Mouse (Mus musculus): ENCODE measurements around the gene Csnka2ip. TPM values are rescaled to one million over a fixed set of nuclear protein-coding genes. Genes with fewer than 3 reads are reported as not detected.

Csnka2ip gene
- polyA plus RNA-seq, 1 experiment from 2014 or later = not detected

DNA sequence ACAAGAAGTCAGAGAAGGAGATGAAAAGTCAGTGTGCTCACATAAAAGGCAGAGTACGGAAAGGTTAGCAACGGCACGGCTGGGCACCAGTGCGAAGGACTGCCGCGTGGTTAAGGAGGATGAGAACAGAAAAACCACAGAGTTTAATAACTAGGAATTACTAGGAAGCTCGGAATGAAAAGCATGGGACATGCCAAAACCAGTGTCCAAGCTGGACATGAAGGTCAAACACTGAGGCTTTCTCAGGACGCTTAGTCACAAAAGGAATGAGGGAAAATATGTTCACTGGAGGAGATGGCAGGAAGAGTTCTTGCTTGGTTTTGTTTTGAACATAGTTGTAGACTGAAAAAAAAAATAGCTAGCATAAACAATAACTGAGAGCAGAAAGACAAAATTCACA, 32.7 kb downstream of the Csnka2ip start:
- Histone ChIP-seq H3K4me1 (no peaks in the 10 kb centered on the region), H3K27ac (no peak overlapping the region), H3K9ac (no peak overlapping the region), H3K9me3 (replicated peaks) (no peaks in the 10 kb centered on the region), H3K4me2 (no peak overlapping the region), H3K4me3 (replicated peaks) (no peak overlapping the region), H3K36me3 (no peaks in the 10 kb centered on the region), H3K27me3 (no peaks in the 10 kb centered on the region)
- WGBS = 88% methylated on average over 8 of the region's 8 CpGs
- ATAC-seq (replicated peaks; ENCODE audit: low FRiP score) = no peak

DNA sequence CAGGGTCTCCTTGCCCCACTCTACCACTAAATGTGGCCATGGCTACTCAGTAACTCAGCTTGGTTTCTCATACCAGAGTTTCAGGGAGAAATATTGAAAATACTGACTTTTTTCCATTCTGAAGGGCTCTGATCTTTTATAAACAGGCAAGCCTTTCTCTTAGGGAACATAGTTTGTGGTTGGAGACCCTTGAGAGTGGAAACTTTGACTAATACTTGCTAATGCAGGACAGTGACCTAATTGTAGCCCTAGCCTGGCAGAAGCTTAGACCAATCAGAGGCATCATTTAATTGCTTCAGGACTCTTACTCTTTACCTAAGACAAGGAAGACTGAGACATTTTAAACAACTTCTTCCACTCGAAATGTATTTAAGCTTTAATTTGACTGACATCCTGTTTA, 39.1 kb downstream of the Csnka2ip start:
- Histone ChIP-seq H3K4me1 (no peaks in the 10 kb centered on the region), H3K4me2 (no peak overlapping the region), H3K36me3 (no peaks in the 10 kb centered on the region), H3K9me3 (replicated peaks) (no peaks in the 10 kb centered on the region), H3K27ac (no peak overlapping the region), H3K27me3 (no peaks in the 10 kb centered on the region), H3K4me3 (replicated peaks) (no peak overlapping the region), H3K9ac (no peak overlapping the region)
- ATAC-seq (replicated peaks; ENCODE audit: low FRiP score) = no peak
- WGBS = 62% methylated on average over 1 of the region's 1 CpGs

DNA sequence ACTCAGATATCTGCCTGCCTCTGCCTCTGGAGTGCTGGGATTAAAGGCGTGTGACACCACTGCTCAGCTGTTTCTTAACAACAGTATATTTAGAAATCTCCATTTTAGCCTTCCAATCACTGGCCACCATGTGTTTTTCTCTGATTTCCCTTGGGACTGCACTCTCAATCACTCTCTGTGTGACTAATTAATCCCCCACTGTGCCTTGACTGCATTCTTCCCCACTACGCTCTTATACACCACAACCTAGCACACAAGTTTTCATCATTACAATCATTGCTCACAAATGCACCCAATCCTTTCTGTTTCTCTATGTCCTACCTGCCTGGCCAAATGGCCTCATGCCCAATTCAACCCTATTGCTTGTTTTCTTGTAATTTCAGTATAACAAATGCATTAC, 43.7 kb downstream of the Csnka2ip start:
- no peak for ATAC-seq (replicated peaks; ENCODE audit: low FRiP score)
- Histone ChIP-seq H3K4me3 (replicated peaks) (no peak overlapping the region), H3K4me2 (no peak overlapping the region), H3K27ac (no peak overlapping the region), H3K9ac (no peak overlapping the region), H3K36me3 (no peaks in the 10 kb centered on the region), H3K27me3 (no peaks in the 10 kb centered on the region), H3K9me3 (replicated peaks) (no peaks in the 10 kb centered on the region), H3K4me1 (no peaks in the 10 kb centered on the region)
- 82% methylated on average over 2 of the region's 2 CpGs for WGBS

DNA sequence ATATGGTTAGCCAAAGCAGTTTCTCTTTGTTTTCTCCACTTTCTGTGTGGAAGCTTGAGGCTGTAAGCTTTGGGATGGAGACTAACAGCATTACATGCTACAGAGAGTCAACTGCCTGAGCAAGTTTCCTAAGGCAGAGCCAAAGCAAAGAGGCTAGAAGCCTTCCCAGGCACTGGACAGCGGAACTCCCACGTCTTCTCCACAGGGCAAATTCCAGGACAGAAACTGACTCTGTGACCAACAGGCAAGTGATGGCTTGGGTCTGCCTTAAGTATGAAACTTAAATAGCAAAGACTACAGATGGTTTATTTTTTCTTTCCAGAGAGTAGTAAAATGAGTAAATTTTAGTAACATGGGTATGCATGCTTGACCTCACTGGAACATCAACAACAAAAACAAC, 75.3 kb downstream of the Csnka2ip start:
- no peaks in the 10 kb centered on the region for H3K27me3 ChIP-seq

DNA sequence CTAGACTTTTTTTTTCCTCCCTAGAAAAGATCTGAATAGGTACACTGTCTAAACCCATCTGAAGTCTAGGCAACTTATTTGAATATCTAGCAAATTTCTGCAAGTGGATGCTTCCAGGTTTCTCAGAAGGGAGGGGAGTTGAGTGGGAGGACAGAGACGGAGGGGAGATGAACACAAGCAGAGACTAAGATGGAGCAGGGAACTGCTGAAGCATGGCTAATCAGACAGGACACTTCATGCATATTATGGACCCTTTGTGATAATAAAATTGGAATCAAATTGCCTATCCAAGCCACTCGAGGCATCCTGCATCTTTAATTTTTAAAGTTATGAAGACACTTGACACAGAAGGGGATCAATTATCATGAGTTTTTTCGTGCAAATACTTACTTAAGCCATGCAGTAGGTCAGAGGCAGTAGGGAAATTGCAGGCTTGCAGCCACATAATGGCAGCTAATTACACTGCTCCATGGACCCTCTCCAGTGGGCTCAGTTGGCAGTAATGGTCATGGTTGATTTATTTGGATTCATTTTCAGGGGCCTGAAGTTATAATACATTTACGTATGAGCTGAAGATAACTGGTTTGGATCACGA, 78.1 kb downstream of the Csnka2ip start:
- Histone ChIP-seq H3K4me2 (no peak overlapping the region), H3K27ac (no peak overlapping the region), H3K4me1 (no peaks in the 10 kb centered on the region), H3K36me3 (no peaks in the 10 kb centered on the region), H3K27me3 (no peaks in the 10 kb centered on the region), H3K4me3 (replicated peaks) (no peak overlapping the region), H3K9ac (no peak overlapping the region), H3K9me3 (replicated peaks) (no peaks in the 10 kb centered on the region)
- WGBS = 54% methylated on average over 5 of the region's 5 CpGs
- no peak for ATAC-seq (replicated peaks; ENCODE audit: low FRiP score)

More for the DNA sequence above, 75.3 kb downstream of the Csnka2ip start:
- no peaks in the 10 kb centered on the region for H3K9me3 ChIP-seq (replicated peaks)
- H3K4me3 ChIP-seq (replicated peaks) = no peak overlapping the region
- WGBS = 60% methylated on average over 2 of the region's 2 CpGs
- H3K27ac ChIP-seq = no peak overlapping the region
- ATAC-seq (replicated peaks; ENCODE audit: low FRiP score) = no peak
- no peak overlapping the region for H3K4me2 ChIP-seq
- no peaks in the 10 kb centered on the region for H3K36me3 ChIP-seq
- H3K4me1 ChIP-seq = no peaks in the 10 kb centered on the region
- no peak overlapping the region for H3K9ac ChIP-seq

DNA sequence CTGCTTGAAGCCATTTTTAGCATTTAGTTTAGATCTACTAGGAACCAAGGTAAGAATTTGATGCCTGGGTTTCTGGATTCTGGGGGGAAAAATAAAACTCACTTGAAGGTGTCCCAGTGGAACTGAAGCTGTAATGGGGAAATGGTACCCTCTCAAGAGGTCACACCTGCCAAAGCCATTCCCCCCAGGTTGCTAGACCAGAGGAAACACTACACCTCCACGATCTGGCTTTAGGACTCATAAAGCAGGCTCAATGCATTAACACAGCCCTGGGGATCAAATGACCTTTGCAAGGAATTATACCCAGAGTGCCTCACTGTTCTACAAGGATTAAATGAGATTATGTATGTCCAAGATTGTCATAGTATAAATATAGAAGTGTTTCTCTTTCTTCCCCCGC, 88.8 kb downstream of the Csnka2ip start:
- no peak overlapping the region for H3K4me2 ChIP-seq
- 47% methylated on average over 2 of the region's 2 CpGs for WGBS

More for the DNA sequence above, 88.8 kb downstream of the Csnka2ip start:
- no peaks in the 10 kb centered on the region for H3K4me1 ChIP-seq
- no peaks in the 10 kb centered on the region for H3K9me3 ChIP-seq (replicated peaks)
- H3K9ac ChIP-seq = no peak overlapping the region
- H3K27me3 ChIP-seq = no peaks in the 10 kb centered on the region
- H3K4me3 ChIP-seq (replicated peaks) = no peak overlapping the region
- H3K27ac ChIP-seq = no peak overlapping the region
- no peaks in the 10 kb centered on the region for H3K36me3 ChIP-seq
- no peak for ATAC-seq (replicated peaks; ENCODE audit: low FRiP score)

Other genes starting within 250 kb of the Csnka2ip start
- 21.8 and 23.7 TPM in 2 replicates for gene 4930453N24Rik, start 168.8 kb upstream of the Csnka2ip start, polyA plus RNA-seq (2015; fragmentation: Nextera tagmentation; extraction: Ambion mirVana)
- 5.8 and 6.4 TPM in 2 replicates for gene Zfp654, start 249.2 kb upstream of the Csnka2ip start, polyA plus RNA-seq (2015; fragmentation: Nextera tagmentation; extraction: Ambion mirVana)
- gene Cggbp1, start 249.6 kb upstream of the Csnka2ip start, polyA plus RNA-seq (2015; fragmentation: Nextera tagmentation; extraction: Ambion mirVana) = 84.0 and 87.1 TPM in 2 replicates